Mouse (Mus musculus): Measurements from ENCODE around the gene Zfp583. TPM values are rescaled to one million over a fixed set of nuclear protein-coding genes. Genes with fewer than 3 reads are reported as not detected.
"Not testable (repeated sequence)": the region's sequence is repeated elsewhere in the genome, so short reads cannot be mapped to it uniquely, and the experiment has no call there.

Gene Zfp583
- polyA plus RNA-seq, 1 experiment from 2014 or later = 2.1 TPM

- WGBS (ENCODE audit: insufficient replicate concordance) = 48% methylated on average over 10 of the region's 10 CpGs
- Histone ChIP-seq H3K4me3 (no peak overlapping the region), H3K36me3 (no peaks in the 10 kb centered on the region), H3K4me1 (peaks cover 41% of the 10 kb centered on the region), H3K27ac (no peak overlapping the region), H3K9ac (no peak overlapping the region), H3K4me2 (no peak overlapping the region), H3K27me3 (replicated peaks) (no peaks in the 10 kb centered on the region), H3K9me3 (replicated peaks) (no peaks in the 10 kb centered on the region)
- no peak for ATAC-seq
Measured at GRCm38 (mm10) chr7:6358937-6359590, 28.0 kb upstream of the Zfp583 start.

GRCm38 (mm10) chr7:6358121-6358520 is 27.0 kb upstream of the Zfp583 start:
- peaks cover 7% of the 10 kb centered on the region; the same call in 1 of the 2 replicates for H3K36me3 ChIP-seq

GRCm38 (mm10) chr7:6344124-6344523 is 13.0 kb upstream of the Zfp583 start:
- Histone ChIP-seq H3K27me3 (replicated peaks) (no peaks in the 10 kb centered on the region; the same call in 1 of the 2 replicates), H3K27ac (no peak overlapping the region)

More at GRCm38 (mm10) chr7:6358121-6358520, 27.0 kb upstream of the Zfp583 start:
- no peak overlapping the region for H3K4me2 ChIP-seq
- ATAC-seq = no peak
- 68% methylated on average over 2 of the region's 2 CpGs for WGBS (ENCODE audit: insufficient replicate concordance)
- no peaks in the 10 kb centered on the region for H3K9me3 ChIP-seq (replicated peaks)
- H3K4me3 ChIP-seq = no peak overlapping the region
- H3K27ac ChIP-seq = no peak overlapping the region
- peaks cover 35% of the 10 kb centered on the region for H3K4me1 ChIP-seq
- no peaks in the 10 kb centered on the region for H3K27me3 ChIP-seq (replicated peaks)
- H3K9ac ChIP-seq = no peak overlapping the region

GRCm38 (mm10) chr7:6343501-6344071 is 12.5 kb upstream of the Zfp583 start, which contains the start of gene Gm3854:
Gene Gm3854 (plus strand): TSS chr7:6343759.
- 1% methylated on average over 26 of the region's 26 CpGs for WGBS (ENCODE audit: insufficient replicate concordance)
- H3K27ac ChIP-seq = no peak within 1 kb of the TSS
- no peaks in the 10 kb centered on the region for H3K4me1 ChIP-seq
- H3K9ac ChIP-seq = peak within 1 kb of the TSS; percentile 55
- peak within 1 kb of the TSS; percentile 60 for H3K4me3 ChIP-seq
- H3K9me3 ChIP-seq (replicated peaks) = no peaks in the 10 kb centered on the region
- ATAC-seq = peak; percentile 86
- H3K4me2 ChIP-seq = peak within 1 kb of the TSS; percentile 72
- H3K36me3 ChIP-seq = no peaks in the 10 kb centered on the region
- H3K27me3 ChIP-seq (replicated peaks) = no peaks in the 10 kb centered on the region; the same call in 1 of the 2 replicates

More at GRCm38 (mm10) chr7:6344124-6344523, 13.0 kb upstream of the Zfp583 start:
- Histone ChIP-seq H3K36me3 (no peaks in the 10 kb centered on the region), H3K9ac (peak overlapping the region; percentile 55; the same call in 1 of the 2 replicates), H3K4me1 (no peaks in the 10 kb centered on the region), H3K4me2 (peak overlapping the region; percentile 72), H3K4me3 (peak overlapping the region; percentile 60), H3K9me3 (replicated peaks) (no peaks in the 10 kb centered on the region)
- ATAC-seq = no peak
- 36% methylated on average over 10 of the region's 10 CpGs for WGBS (ENCODE audit: insufficient replicate concordance)

- Histone ChIP-seq H3K9me3 (replicated peaks) (no peaks in the 10 kb centered on the region), H3K4me2 (no peak overlapping the region), H3K36me3 (no peaks in the 10 kb centered on the region), H3K27ac (no peak overlapping the region), H3K4me1 (no peaks in the 10 kb centered on the region), H3K4me3 (no peak overlapping the region), H3K9ac (no peak overlapping the region), H3K27me3 (replicated peaks) (no peaks in the 10 kb centered on the region; the same call in 1 of the 2 replicates)
- 63% methylated on average over 5 of the region's 5 CpGs for WGBS (ENCODE audit: insufficient replicate concordance)
- ATAC-seq = no peak
Measured at GRCm38 (mm10) chr7:6339865-6340264, 8.8 kb upstream of the Zfp583 start.

GRCm38 (mm10) chr7:6330458-6331232 is 440 bp downstream of the Zfp583 start:
- peak; percentile 78 for ATAC-seq
- peak overlapping the region; percentile 84 for H3K4me2 ChIP-seq
- peak overlapping the region; percentile 74 for H3K9ac ChIP-seq

GRCm38 (mm10) chr7:6300796-6301195 is 30.3 kb downstream of the Zfp583 start:
- H3K4me1 ChIP-seq; ATAC-seq; H3K27ac ChIP-seq; H3K9me3 ChIP-seq (replicated peaks); H3K27me3 ChIP-seq (replicated peaks); H3K9ac ChIP-seq; H3K4me2 ChIP-seq; H3K4me3 ChIP-seq: not testable (repeated sequence)
- 63% methylated on average over 11 of the region's 11 CpGs for WGBS (ENCODE audit: insufficient replicate concordance)
- peaks cover 54% of the 10 kb centered on the region for H3K36me3 ChIP-seq

More at GRCm38 (mm10) chr7:6330458-6331232, 440 bp downstream of the Zfp583 start:
- Histone ChIP-seq H3K27ac (peak overlapping the region; percentile 64), H3K36me3 (no peaks in the 10 kb centered on the region; the same call in 1 of the 2 replicates), H3K4me1 (peaks cover 13% of the 10 kb centered on the region), H3K9me3 (replicated peaks) (no peaks in the 10 kb centered on the region), H3K27me3 (replicated peaks) (no peaks in the 10 kb centered on the region), H3K4me3 (peak overlapping the region; percentile 66)
- whole genome bisulfite sequencing (ENCODE audit: insufficient replicate concordance) = 14% methylated on average over 23 of the region's 23 CpGs

GRCm38 (mm10) chr7:6291121-6291520 is 40.0 kb downstream of the Zfp583 start:
- not testable (repeated sequence) for H3K9me3 ChIP-seq (replicated peaks); H3K4me3 ChIP-seq; H3K9ac ChIP-seq; ATAC-seq; H3K4me2 ChIP-seq; H3K27ac ChIP-seq; H3K27me3 ChIP-seq (replicated peaks)
- H3K4me1 ChIP-seq = peaks cover 23% of the 10 kb centered on the region
- 85% methylated on average over 5 of the region's 6 CpGs for WGBS (ENCODE audit: insufficient replicate concordance)
- peaks cover 52% of the 10 kb centered on the region for H3K36me3 ChIP-seq

- H3K4me1 ChIP-seq = peaks cover 44% of the 10 kb centered on the region
- H3K4me3 ChIP-seq = peak overlapping the region; percentile 67
- peaks cover 18% of the 10 kb centered on the region for H3K36me3 ChIP-seq
- peak overlapping the region; percentile 82 for H3K27ac ChIP-seq
- no peaks in the 10 kb centered on the region for H3K27me3 ChIP-seq (replicated peaks)
- 20% methylated on average over 15 of the region's 15 CpGs for WGBS (ENCODE audit: insufficient replicate concordance)
- H3K9me3 ChIP-seq (replicated peaks) = no peaks in the 10 kb centered on the region
- ATAC-seq = peak; percentile 76
- peak overlapping the region; percentile 71 for H3K9ac ChIP-seq
- peak overlapping the region; percentile 88 for H3K4me2 ChIP-seq
Measured at GRCm38 (mm10) chr7:6286921-6287531, 44.1 kb downstream of the Zfp583 start.

GRCm38 (mm10) chr7:6285842-6286705 is 45.0 kb downstream of the Zfp583 start, which contains the start of gene Zfp667:
Gene Zfp667 (plus strand): TSS chr7:6286579.
- Histone ChIP-seq H3K9me3 (replicated peaks) (no peaks in the 10 kb centered on the region), H3K27ac (peak within 1 kb of the TSS; percentile 82), H3K27me3 (replicated peaks) (no peaks in the 10 kb centered on the region), H3K4me3 (peak within 1 kb of the TSS; percentile 67), H3K4me2 (peak within 1 kb of the TSS; percentile 88), H3K36me3 (peaks cover 11% of the 10 kb centered on the region; the same call in 1 of the 2 replicates), H3K4me1 (peaks cover 44% of the 10 kb centered on the region), H3K9ac (peak within 1 kb of the TSS; percentile 71)
- WGBS (ENCODE audit: insufficient replicate concordance) = 3% methylated on average over 50 of the region's 50 CpGs
- ATAC-seq = peak; percentile 84
